Mouse (Mus musculus) ES-CJ7 (cell line): ENCODE measurements around the gene Erp29.

Experiments used
- DNase-seq: peaks from one replicate; pipeline ENCODE4 v3.0.0; 2011; ENCODE audit warnings: low read depth, low spot score

The Erp29 gene

GRCm38 (mm10) chr5:121389106-121389505, 63.2 kb downstream of the Erp29 start:
- no peak for DNase-seq

- no peak for DNase-seq
These were observed 65.2 kb downstream of the Erp29 start for GRCm38 (mm10) chr5:121387126-121387525.

- no peak for DNase-seq
These were observed 66.0 kb downstream of the Erp29 start for GRCm38 (mm10) chr5:121386120-121386909.

GRCm38 (mm10) chr5:121385461-121386119, 66.7 kb downstream of the Erp29 start, which contains the start of gene Trafd1:
TSS of gene Trafd1 (minus strand) at chr5:121385632.
- DNase-seq: peak; percentile 84

GRCm38 (mm10) chr5:121384757-121385460, 67.4 kb downstream of the Erp29 start:
- peak; percentile 25 for DNase-seq

GRCm38 (mm10) chr5:121383857-121384756, 68.2 kb downstream of the Erp29 start:
- no peak for DNase-seq

GRCm38 (mm10) chr5:121380692-121381091, 71.6 kb downstream of the Erp29 start:
- DNase-seq: peak; percentile 64

GRCm38 (mm10) chr5:121378678-121379256, 73.5 kb downstream of the Erp29 start:
- no peak for DNase-seq
